Mouse (Mus musculus): ENCODE results near the gene Zmynd8. TPM values are rescaled to one million over a fixed set of nuclear protein-coding genes. Genes with fewer than 3 reads are reported as not detected.

The Zmynd8 gene
- polyA plus RNA-seq, 1 experiment from 2014 or later: 47.6 TPM

DNA sequence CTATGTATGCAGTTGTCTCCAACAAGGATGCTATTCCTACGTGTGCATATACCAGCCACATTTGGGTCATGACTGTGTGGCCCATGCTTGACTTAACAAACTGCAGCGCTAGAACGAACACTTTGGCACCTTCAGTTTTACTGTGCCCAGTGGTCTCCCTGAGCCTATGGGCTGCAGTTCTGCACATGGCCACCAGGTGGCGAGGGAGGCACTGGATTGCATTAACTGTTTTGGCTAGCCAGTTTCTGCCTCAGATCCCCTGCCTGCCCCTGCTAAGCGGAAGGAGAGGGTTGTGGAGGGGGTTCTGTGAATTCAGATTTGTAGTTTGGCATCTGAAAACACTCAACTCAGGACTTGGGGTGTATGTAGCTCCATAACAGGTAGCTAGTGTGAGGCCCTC, 116.5 kb downstream of the Zmynd8 start:
- Histone ChIP-seq H3K9ac (ENCODE audit: low read depth, low read length) (no peak overlapping the region), H3K36me3 (ENCODE audit: control insufficient read depth, insufficient read depth, low read length) (peaks cover 9% of the 10 kb centered on the region; the same call in 1 of the 2 replicates), H3K4me1 (ENCODE audit: control insufficient read depth, insufficient read depth, low read length) (peaks cover 4% of the 10 kb centered on the region; the same call in 1 of the 2 replicates), H3K4me2 (no peak overlapping the region), H3K4me3 (ENCODE audit: low read depth, low read length) (no peak overlapping the region), H3K9me3 (replicated peaks; ENCODE audit: control insufficient read depth, low read length) (no peaks in the 10 kb centered on the region), H3K27ac (ENCODE audit: low read depth, low read length) (no peak overlapping the region), H3K27me3 (ENCODE audit: control insufficient read depth, insufficient read depth, low read length) (no peaks in the 10 kb centered on the region)
- 39% methylated on average over 5 of the region's 5 CpGs for WGBS (ENCODE audit: insufficient replicate concordance)
- ATAC-seq (replicated peaks; ENCODE audit: insufficient number of reproducible peaks, low FRiP score, low TSS enrichment): no peak

DNA sequence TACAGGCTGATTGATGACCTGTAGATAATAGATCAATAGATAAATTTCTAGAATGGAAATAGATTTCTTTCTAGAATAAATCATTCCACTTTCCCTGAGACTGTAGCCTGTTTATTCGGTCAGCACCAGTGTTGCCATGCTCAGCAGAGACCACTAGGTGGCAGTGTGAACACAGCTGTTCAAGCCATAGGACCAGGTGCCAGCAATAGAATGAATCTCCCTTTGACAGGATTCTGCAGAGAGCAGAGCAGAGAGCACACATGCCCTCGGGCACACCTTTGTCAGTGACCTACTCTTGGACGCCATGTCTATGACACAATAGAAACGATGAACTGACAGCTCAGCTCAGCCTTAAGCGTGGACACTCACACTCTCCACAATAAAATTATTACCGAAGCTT, 119.9 kb downstream of the Zmynd8 start:
- H3K4me3 ChIP-seq (ENCODE audit: low read depth, low read length): no peak overlapping the region
- 28% methylated on average over 6 of the region's 6 CpGs for WGBS (ENCODE audit: insufficient replicate concordance)
- no peak overlapping the region for H3K4me2 ChIP-seq
- H3K9me3 ChIP-seq (replicated peaks; ENCODE audit: control insufficient read depth, low read length): no peaks in the 10 kb centered on the region
- H3K4me1 ChIP-seq (ENCODE audit: control insufficient read depth, insufficient read depth, low read length): peaks cover 4% of the 10 kb centered on the region; the same call in 1 of the 2 replicates
- H3K36me3 ChIP-seq (ENCODE audit: control insufficient read depth, insufficient read depth, low read length): no peaks in the 10 kb centered on the region
- H3K9ac ChIP-seq (ENCODE audit: low read depth, low read length): no peak overlapping the region
- no peak overlapping the region for H3K27ac ChIP-seq (ENCODE audit: low read depth, low read length)
- no peaks in the 10 kb centered on the region for H3K27me3 ChIP-seq (ENCODE audit: control insufficient read depth, insufficient read depth, low read length)
- no peak; the same call in 1 of the 2 replicates for ATAC-seq (replicated peaks; ENCODE audit: insufficient number of reproducible peaks, low FRiP score, low TSS enrichment)

- ATAC-seq (replicated peaks; ENCODE audit: insufficient number of reproducible peaks, low FRiP score, low TSS enrichment): no peak
- Histone ChIP-seq H3K9me3 (replicated peaks; ENCODE audit: control insufficient read depth, low read length) (no peaks in the 10 kb centered on the region), H3K27me3 (ENCODE audit: control insufficient read depth, insufficient read depth, low read length) (no peaks in the 10 kb centered on the region), H3K27ac (ENCODE audit: low read depth, low read length) (no peak overlapping the region), H3K4me2 (no peak overlapping the region), H3K36me3 (ENCODE audit: control insufficient read depth, insufficient read depth, low read length) (no peaks in the 10 kb centered on the region), H3K9ac (ENCODE audit: low read depth, low read length) (no peak overlapping the region), H3K4me3 (ENCODE audit: low read depth, low read length) (no peak overlapping the region), H3K4me1 (ENCODE audit: control insufficient read depth, insufficient read depth, low read length) (peaks cover 9% of the 10 kb centered on the region)
- WGBS (ENCODE audit: insufficient replicate concordance): 54% methylated on average over 10 of the region's 10 CpGs
These were observed 129.4 kb downstream of the Zmynd8 start for GRCm38 (mm10) chr2:165769375-165769948.

- Histone ChIP-seq H3K4me2 (no peak overlapping the region), H3K9ac (ENCODE audit: low read depth, low read length) (no peak overlapping the region), H3K36me3 (ENCODE audit: control insufficient read depth, insufficient read depth, low read length) (no peaks in the 10 kb centered on the region), H3K27me3 (ENCODE audit: control insufficient read depth, insufficient read depth, low read length) (no peaks in the 10 kb centered on the region), H3K27ac (ENCODE audit: low read depth, low read length) (no peak overlapping the region), H3K4me1 (ENCODE audit: control insufficient read depth, insufficient read depth, low read length) (peaks cover 9% of the 10 kb centered on the region), H3K4me3 (ENCODE audit: low read depth, low read length) (no peak overlapping the region), H3K9me3 (replicated peaks; ENCODE audit: control insufficient read depth, low read length) (no peaks in the 10 kb centered on the region)
- no peak for ATAC-seq (replicated peaks; ENCODE audit: insufficient number of reproducible peaks, low FRiP score, low TSS enrichment)
- whole genome bisulfite sequencing (ENCODE audit: insufficient replicate concordance): 45% methylated on average over 11 of the region's 11 CpGs
These were observed 129.9 kb downstream of the Zmynd8 start for GRCm38 (mm10) chr2:165768805-165769358.

DNA sequence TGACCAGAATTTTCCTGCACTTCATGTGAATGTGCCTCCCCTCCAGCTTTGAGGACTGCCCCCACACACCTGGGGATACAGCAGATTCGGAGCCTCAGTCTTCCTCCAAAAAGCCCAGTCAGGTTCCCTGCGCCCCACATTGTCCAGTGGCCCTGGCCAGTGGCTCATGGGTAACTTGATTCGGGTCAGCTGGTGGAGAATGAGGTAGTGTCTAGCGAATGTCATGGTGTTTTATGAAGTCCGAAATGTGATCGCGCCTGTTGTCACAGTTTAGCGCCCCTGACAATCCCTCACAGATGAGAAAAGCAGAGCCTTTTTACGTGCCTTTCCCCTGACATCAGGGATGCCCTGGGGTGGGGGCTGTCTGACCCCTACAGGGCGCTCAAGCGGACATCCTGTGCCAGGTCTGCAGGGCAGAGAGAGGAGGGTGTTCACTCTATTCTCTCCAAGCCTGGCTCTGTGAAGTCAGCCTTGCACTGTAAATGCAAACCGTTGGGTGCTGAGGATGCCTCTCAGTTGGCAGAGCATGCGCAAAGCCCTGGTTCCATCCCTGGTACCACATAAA, 139.3 kb downstream of the Zmynd8 start:
- H3K4me1 ChIP-seq (ENCODE audit: control insufficient read depth, insufficient read depth, low read length): no peaks in the 10 kb centered on the region
- no peaks in the 10 kb centered on the region for H3K9me3 ChIP-seq (replicated peaks; ENCODE audit: control insufficient read depth, low read length)
- H3K4me2 ChIP-seq: no peak overlapping the region
- 85% methylated on average over 13 of the region's 13 CpGs for WGBS (ENCODE audit: insufficient replicate concordance)
- no peak overlapping the region for H3K4me3 ChIP-seq (ENCODE audit: low read depth, low read length)
- no peak overlapping the region for H3K9ac ChIP-seq (ENCODE audit: low read depth, low read length)
- H3K36me3 ChIP-seq (ENCODE audit: control insufficient read depth, insufficient read depth, low read length): no peaks in the 10 kb centered on the region
- ATAC-seq (replicated peaks; ENCODE audit: insufficient number of reproducible peaks, low FRiP score, low TSS enrichment): no peak
- H3K27ac ChIP-seq (ENCODE audit: low read depth, low read length): no peak overlapping the region
- H3K27me3 ChIP-seq (ENCODE audit: control insufficient read depth, insufficient read depth, low read length): no peaks in the 10 kb centered on the region

GRCm38 (mm10) chr2:165758534-165758933, 140.3 kb downstream of the Zmynd8 start:
- no peaks in the 10 kb centered on the region for H3K36me3 ChIP-seq (ENCODE audit: control insufficient read depth, insufficient read depth, low read length)
- no peaks in the 10 kb centered on the region for H3K4me1 ChIP-seq (ENCODE audit: control insufficient read depth, insufficient read depth, low read length)
- H3K27ac ChIP-seq (ENCODE audit: low read depth, low read length): no peak overlapping the region
- no peaks in the 10 kb centered on the region for H3K27me3 ChIP-seq (ENCODE audit: control insufficient read depth, insufficient read depth, low read length)
- WGBS (ENCODE audit: insufficient replicate concordance): 24% methylated on average over 5 of the region's 5 CpGs
- ATAC-seq (replicated peaks; ENCODE audit: insufficient number of reproducible peaks, low FRiP score, low TSS enrichment): no peak
- no peaks in the 10 kb centered on the region for H3K9me3 ChIP-seq (replicated peaks; ENCODE audit: control insufficient read depth, low read length)
- no peak overlapping the region for H3K9ac ChIP-seq (ENCODE audit: low read depth, low read length)
- no peak overlapping the region for H3K4me3 ChIP-seq (ENCODE audit: low read depth, low read length)
- no peak overlapping the region for H3K4me2 ChIP-seq

DNA sequence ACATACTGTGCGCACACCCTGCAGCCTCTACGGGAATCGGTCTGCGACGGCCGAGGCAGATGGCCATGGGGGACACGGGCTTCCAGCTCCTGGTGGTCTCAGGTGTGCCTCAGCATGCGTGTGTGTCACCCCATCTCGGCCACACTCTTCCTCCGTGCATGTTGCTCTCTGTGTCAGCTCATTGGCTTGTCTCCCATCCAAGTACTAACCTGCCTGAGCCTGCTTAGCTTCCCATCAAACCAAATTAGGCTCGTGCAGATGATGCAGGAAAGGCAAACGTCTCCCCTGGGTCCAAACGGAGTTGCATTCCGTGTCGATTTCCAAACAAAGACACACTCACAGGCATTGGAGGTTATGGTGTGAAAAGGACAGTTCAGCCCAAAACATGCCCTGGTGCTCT, 141.0 kb downstream of the Zmynd8 start:
- H3K9ac ChIP-seq (ENCODE audit: low read depth, low read length): no peak overlapping the region
- no peaks in the 10 kb centered on the region for H3K36me3 ChIP-seq (ENCODE audit: control insufficient read depth, insufficient read depth, low read length)
- no peak overlapping the region for H3K4me3 ChIP-seq (ENCODE audit: low read depth, low read length)
- WGBS (ENCODE audit: insufficient replicate concordance): 80% methylated on average over 15 of the region's 15 CpGs
- no peaks in the 10 kb centered on the region for H3K9me3 ChIP-seq (replicated peaks; ENCODE audit: control insufficient read depth, low read length)
- H3K4me1 ChIP-seq (ENCODE audit: control insufficient read depth, insufficient read depth, low read length): no peaks in the 10 kb centered on the region
- no peaks in the 10 kb centered on the region for H3K27me3 ChIP-seq (ENCODE audit: control insufficient read depth, insufficient read depth, low read length)
- ATAC-seq (replicated peaks; ENCODE audit: insufficient number of reproducible peaks, low FRiP score, low TSS enrichment): no peak
- no peak overlapping the region for H3K27ac ChIP-seq (ENCODE audit: low read depth, low read length)
- H3K4me2 ChIP-seq: no peak overlapping the region

DNA sequence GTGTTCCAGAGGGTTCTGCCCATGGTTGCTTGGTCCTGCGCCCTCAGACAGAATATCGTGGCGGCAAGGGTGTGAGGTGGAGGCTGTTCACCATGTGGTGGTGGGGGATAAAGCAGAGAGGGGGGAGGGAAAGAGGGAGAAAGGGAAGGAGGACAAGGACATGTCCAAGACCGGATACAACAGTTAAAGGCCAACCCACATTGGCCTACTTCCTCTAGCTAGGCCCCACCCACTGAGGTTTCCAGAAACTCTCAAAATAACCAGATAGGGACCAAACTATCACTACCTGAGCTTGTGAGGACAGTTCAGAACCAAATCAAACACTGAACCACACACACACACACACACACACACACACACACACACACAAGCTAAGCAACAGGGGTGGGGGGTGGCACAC, 146.1 kb downstream of the Zmynd8 start:
- H3K4me1 ChIP-seq (ENCODE audit: control insufficient read depth, insufficient read depth, low read length): no peaks in the 10 kb centered on the region
- H3K4me3 ChIP-seq (ENCODE audit: low read depth, low read length): no peak overlapping the region
- no peak overlapping the region for H3K9ac ChIP-seq (ENCODE audit: low read depth, low read length)
- 75% methylated on average over 4 of the region's 4 CpGs for WGBS (ENCODE audit: insufficient replicate concordance)
- H3K9me3 ChIP-seq (replicated peaks; ENCODE audit: control insufficient read depth, low read length): no peaks in the 10 kb centered on the region
- H3K4me2 ChIP-seq: no peak overlapping the region
- H3K27ac ChIP-seq (ENCODE audit: low read depth, low read length): no peak overlapping the region
- no peak for ATAC-seq (replicated peaks; ENCODE audit: insufficient number of reproducible peaks, low FRiP score, low TSS enrichment)
- peaks cover 18% of the 10 kb centered on the region for H3K27me3 ChIP-seq (ENCODE audit: control insufficient read depth, insufficient read depth, low read length)
- H3K36me3 ChIP-seq (ENCODE audit: control insufficient read depth, insufficient read depth, low read length): no peaks in the 10 kb centered on the region

DNA sequence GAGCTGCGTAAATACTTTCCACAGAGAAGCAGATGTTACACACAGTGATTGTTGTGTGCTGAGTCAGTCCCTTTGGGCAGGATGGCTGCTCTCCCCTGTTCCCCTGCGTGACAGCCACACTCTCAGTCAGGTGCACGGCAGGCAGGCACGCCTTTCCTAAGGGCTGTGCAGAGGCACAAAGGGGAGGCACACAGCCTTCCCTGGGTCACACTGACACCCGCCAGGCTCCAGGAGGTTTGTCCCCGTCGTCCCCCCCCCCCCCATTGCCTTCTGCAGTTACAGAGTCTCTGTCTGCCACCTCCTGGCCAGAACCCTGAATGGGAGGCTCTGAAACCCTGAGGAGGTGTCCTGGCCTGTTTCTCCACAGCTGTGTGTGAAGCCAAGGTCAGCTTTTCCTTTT, 147.7 kb downstream of the Zmynd8 start:
- H3K4me3 ChIP-seq (ENCODE audit: low read depth, low read length): no peak overlapping the region
- no peak overlapping the region for H3K4me2 ChIP-seq
- H3K9me3 ChIP-seq (replicated peaks; ENCODE audit: control insufficient read depth, low read length): no peaks in the 10 kb centered on the region
- no peaks in the 10 kb centered on the region for H3K36me3 ChIP-seq (ENCODE audit: control insufficient read depth, insufficient read depth, low read length)
- H3K27me3 ChIP-seq (ENCODE audit: control insufficient read depth, insufficient read depth, low read length): peaks cover 18% of the 10 kb centered on the region
- no peak overlapping the region for H3K27ac ChIP-seq (ENCODE audit: low read depth, low read length)
- H3K4me1 ChIP-seq (ENCODE audit: control insufficient read depth, insufficient read depth, low read length): no peaks in the 10 kb centered on the region
- ATAC-seq (replicated peaks; ENCODE audit: insufficient number of reproducible peaks, low FRiP score, low TSS enrichment): no peak
- no peak overlapping the region for H3K9ac ChIP-seq (ENCODE audit: low read depth, low read length)
- WGBS (ENCODE audit: insufficient replicate concordance): 31% methylated on average over 7 of the region's 7 CpGs
